ENCODE assay signal across 28 mouse cellular contexts in the genomic region with DNA sequence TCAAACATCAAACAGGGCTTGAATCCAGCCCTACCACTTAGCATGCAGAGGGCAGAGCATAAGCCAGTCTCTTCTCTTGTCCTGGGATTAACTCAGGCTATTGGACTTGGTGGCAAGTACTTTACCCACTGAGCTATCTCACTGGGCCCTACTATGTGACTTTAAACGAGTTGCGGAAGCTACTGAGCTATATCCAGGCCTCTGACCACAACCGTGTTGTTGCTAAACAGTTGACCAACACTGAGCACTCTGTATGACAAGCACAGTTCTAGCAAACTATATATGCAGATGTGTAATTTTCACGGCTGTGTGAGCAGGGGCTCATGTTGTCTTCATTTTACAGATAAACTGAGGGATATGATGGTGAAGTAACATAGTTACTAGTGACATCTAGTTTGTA. TPM values are rescaled to one million over a fixed set of nuclear protein-coding genes. Genes with fewer than 3 reads are reported as not detected.
"Had no signal": no experiment of that assay in that cellular context is flagged by ENCODE, and none has a peak within 500 bp of the region (broad histone marks: within the 10 kb centered on the region; RNA-seq: fewer than 3 reads in every experiment).

No protein-coding gene starts in this region.

- H3K4me1 ChIP-seq: hindbrain, embryonic 12.5 days; limb, embryonic 10.5 days; limb, embryonic 12.5 days; liver, embryonic 13.5 days had no signal

- H3K9me3 ChIP-seq: heart, embryonic 13.5 days; heart, embryonic 15.5 days; hindbrain, embryonic 12.5 days; intestine, embryonic 15.5 days; limb, embryonic 10.5 days; limb, embryonic 12.5 days; liver, embryonic 13.5 days had no signal

- H3K27ac ChIP-seq: gastrocnemius, adult 2 months; heart, embryonic 13.5 days; heart, embryonic 15.5 days; hindbrain, embryonic 12.5 days; hindbrain, embryonic 14.5 days; intestine, embryonic 15.5 days; layer of hippocampus, adult 2 months; left cerebral cortex, adult 2 months; limb, embryonic 10.5 days; limb, embryonic 12.5 days; liver, embryonic 13.5 days had no signal

- H3K4me3 ChIP-seq: gastrocnemius, adult 2 months; heart, embryonic 13.5 days; heart, embryonic 15.5 days; hindbrain, embryonic 12.5 days; intestine, embryonic 15.5 days; layer of hippocampus, adult 2 months; left cerebral cortex, adult 2 months; limb, embryonic 10.5 days; limb, embryonic 12.5 days; liver, embryonic 13.5 days had no signal

- H3K36me3 ChIP-seq: heart, embryonic 13.5 days; heart, embryonic 15.5 days; hindbrain, embryonic 12.5 days; intestine, embryonic 15.5 days; limb, embryonic 10.5 days; limb, embryonic 12.5 days; liver, embryonic 13.5 days had no signal

- H3K9ac ChIP-seq: heart, embryonic 13.5 days; heart, embryonic 15.5 days; hindbrain, embryonic 12.5 days; hindbrain, embryonic 14.5 days; intestine, embryonic 15.5 days; limb, embryonic 12.5 days; liver, embryonic 13.5 days had no signal

- H3K27me3 ChIP-seq: heart, embryonic 13.5 days; heart, embryonic 15.5 days; hindbrain, embryonic 12.5 days; intestine, embryonic 15.5 days; liver, embryonic 13.5 days had no signal

- H3K4me2 ChIP-seq: heart, embryonic 11.5 days; heart, embryonic 13.5 days; heart, embryonic 15.5 days; hindbrain, embryonic 12.5 days; hindbrain, embryonic 14.5 days; intestine, embryonic 15.5 days; limb, embryonic 12.5 days; liver, embryonic 11.5 days; liver, embryonic 13.5 days had no signal

- ATAC-seq: hindbrain, embryonic 16.5 days; inflammation-experienced regulatory T-cells, adult 6 months; intestine, postnatal 0 days had no signal

- DNase-seq: gastrocnemius, adult 2 months; gastrocnemius, postnatal 10 days; gastrocnemius, postnatal 25 days; heart, adult 18-20 months; heart, postnatal 14 days; heart, postnatal 36 days; kidney, adult 18-20 months; kidney, adult 8-10 months; kidney, postnatal 10 days; kidney, postnatal 25 days; kidney, postnatal 4 days; liver; liver, embryonic 13.5 days had no signal

RNA-seq across cellular contexts. Expression of a gene that starts 28.4 kb away (rescaled TPM):
- total RNA-seq: gastrocnemius, postnatal 25 days; hematopoietic stem cell, adult 5-6 weeks had no signal
